Mouse (Mus musculus): Measurements from ENCODE around the gene Gpat3.

The Gpat3 gene

DNA sequence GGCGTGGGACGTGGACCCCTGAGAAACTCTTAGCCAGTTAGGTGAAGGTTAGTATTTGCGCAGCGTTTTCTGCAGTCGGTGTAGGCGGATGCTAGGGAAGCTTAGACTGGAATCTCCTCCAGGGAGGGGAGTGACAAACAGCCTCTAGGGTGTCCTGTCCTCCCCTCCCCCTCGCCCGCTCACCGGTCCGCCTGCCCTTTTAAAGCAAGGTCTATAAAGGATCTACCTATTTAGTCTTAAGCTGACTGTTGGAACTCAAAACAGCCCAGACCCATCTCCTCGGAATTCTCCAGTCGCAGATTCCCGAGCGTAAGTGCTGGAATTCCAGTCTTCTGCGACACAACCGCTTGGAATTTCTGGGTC is at the start of gene Gpat3:
Gene Gpat3 (plus strand): TSS at position 229 of the 363 bp plus-strand sequence.
- peak; percentile 40 to 65 for DNase-seq

DNA sequence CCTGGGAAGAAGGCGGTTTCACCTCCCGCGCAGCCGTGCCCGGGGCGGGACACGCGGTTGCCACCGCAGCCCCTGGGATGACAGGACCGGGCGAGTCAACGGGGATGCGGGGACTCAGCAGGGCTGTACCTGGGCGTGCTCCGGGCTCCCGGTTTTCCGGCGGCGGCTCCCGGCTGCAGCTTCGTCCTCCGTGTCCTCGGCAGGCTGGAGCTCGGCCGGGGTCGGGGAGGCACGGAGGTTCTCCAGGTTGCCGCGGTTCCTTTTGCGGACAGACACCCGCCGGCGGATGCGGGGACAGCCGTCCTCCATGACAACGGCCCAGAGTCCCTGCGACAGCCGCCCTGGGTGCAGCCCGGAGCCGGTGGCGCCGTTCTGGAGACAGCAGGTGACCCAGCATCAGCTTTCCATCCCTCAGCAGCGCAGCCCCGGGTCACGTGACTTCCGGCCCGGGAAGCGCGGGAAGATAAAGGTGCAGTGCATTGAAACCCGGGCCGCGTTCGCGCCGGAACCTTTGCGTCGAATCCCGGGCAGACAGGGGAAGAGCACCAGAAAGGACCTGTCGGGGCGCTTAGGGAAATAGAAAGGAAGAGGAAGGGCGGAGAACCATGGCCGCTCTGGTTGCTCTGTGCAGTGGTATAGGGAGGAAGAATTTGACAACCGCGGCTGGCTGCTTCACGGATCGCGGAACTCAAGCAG is 47.2 kb upstream of the Gpat3 start, which contains the start of the genes Helq and Mrps18c:
Gene Helq (minus strand): TSS at position 434 of the 696 bp plus-strand sequence.
Gene Mrps18c (plus strand): TSS at position 463 of the 696 bp plus-strand sequence.
- DNase-seq = peak; percentile 93 to 95

DNA sequence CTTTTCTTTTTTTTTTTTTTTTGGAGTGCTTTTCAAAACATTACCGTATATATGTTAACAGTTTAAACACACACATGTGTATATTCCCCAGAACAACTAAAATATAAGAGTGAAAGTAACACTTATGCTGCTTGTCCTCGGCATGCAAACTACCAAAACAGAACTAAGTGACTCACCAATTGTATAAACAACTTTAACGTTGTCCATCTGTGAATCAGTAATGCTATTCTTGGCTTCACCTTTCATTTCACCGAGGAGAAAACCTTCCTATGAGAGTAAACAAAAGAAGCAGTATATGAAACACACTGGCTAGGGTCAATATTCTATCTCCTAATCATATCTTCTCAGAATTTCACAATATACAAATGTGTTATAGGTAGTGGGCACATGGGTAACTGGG is 27.2 kb upstream of the Gpat3 start:
- no peak for DNase-seq

DNA sequence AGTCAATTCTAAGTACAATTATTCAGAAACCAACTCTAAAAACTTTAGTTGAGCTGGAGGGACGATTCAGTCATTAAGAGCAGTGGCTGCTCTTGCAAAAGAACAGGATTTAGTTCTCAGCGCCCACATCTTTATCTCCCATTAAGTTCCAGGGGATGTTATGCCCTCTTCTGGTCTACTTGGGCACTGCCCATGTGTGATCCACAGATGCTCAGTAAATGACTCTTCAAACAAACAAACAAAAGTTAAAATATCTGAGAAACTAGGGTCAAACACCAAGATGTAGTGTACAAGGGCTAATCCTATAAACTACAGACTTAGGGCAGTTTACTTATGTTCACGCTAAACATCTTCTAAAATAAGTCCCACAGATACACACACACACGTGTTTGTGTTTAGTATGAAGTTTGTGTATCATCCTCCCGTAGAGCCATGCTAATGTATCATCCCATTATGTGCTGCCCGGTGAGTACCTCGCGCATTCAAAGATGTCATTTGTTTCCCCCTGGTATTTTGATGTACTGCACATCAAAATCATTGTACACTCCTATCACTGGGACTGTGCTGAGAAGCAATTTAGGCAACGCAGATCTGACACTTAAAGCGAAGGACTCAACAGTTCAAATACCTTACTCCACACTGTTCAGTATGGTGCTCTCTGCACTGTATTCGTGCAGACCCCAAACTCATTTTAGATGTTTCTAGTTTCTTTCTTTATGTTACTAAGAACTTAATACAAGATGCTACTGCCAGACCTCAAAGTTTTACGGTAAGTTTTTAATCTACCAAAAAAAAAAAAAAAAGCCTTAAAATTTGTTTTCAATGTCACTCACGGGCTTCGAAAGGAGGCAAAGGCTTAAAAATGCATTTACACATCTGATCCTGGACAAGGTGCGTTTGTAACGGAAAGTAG is 25.7 kb upstream of the Gpat3 start:
- peak; percentile 5 to 51 for DNase-seq

DNA sequence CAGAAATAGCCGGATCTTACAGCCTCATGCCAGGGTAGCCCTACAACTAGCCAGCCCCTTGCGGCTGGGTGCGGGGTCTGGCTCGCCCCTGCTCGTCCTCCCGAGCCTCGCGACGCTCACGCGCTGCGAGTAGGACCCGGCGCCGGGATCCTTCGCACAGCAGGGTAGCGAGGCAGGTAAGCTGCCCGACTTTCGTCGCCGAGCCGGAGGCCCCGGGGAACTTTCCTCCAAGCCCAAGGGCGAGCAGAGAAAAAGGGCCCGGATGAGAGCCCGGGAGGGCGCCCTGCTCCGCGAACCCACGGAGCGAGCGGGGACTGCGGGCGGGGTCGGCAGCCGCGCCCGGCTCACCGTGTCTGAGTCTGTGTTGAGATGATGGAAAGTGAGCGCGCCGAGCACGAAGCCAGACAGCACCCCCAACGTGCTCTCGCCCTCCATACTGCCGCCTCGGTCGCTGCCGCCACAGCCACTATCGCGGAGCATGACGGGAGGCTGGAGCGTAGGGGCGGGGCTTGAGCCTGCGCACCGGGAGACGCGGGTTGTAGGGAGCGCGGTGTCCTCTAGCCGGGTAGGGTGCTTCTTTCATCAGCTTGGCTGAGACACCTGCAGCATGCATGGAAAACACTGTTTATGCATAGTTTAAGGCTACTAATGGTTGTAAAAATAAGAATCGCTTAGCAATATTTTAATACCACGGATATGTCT is 24.9 kb upstream of the Gpat3 start, which contains the start of gene Abraxas1:
Gene Abraxas1 (minus strand): TSS at position 483 of the 702 bp plus-strand sequence.
- peak; percentile 86 to 95 for DNase-seq

DNA sequence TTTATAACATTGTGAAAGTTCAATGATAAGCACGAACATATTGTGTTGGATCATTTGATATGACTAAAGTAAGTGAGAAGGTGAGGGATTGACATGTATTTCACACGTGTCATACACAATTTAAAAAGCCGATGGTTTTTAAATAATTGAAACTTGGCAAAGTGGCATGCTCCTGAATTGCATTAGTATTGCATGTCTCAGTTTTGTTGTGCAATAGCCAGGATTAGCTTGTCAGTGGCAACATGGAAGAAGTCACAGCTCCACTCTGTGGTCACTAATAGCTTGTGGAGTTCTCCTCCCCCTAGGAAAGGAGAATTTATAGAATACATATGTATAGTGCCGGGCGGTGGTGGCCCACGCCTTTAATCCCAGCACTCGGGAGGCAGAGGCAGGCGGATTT is 24.1 kb upstream of the Gpat3 start:
- no peak for DNase-seq

DNA sequence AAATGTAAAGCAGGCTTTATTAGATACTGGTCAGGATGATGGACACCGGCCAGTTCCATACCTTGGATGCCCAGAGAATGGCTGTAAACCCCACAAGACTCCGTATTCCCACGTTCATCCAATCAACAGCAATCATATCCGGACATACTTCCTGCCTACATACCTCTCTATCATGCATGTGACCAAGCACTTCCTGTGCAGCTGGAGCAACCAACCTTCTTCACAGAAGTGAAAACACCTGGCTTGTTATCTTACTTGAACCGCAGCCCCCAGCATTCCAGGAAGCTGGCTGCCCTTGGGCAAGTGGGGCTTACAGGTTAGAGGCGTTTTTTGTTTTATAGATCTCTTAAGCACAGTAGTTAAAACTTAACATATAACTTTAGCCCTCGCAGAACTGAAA is 22.7 kb upstream of the Gpat3 start:
- no peak for DNase-seq

DNA sequence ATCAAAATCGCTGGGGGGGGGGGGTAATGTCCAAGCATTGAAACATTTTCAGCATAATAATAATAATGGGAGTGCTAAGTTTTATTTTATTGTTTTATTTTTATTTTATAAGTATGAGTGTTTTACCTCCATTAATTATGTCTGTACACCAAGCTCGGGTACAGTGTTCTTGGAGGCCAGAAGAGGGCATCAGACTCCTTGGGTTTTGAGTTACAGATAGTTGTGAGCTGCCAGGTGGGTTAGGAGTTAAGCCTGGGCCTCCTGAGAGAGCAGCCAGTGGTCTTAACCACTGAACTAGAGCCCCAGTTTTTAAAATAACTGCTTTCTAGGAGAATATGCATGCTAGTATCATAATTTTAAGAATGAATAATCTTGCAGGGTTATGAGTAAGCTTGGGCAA is 19.5 kb upstream of the Gpat3 start:
- peak; percentile 25 for DNase-seq

DNA sequence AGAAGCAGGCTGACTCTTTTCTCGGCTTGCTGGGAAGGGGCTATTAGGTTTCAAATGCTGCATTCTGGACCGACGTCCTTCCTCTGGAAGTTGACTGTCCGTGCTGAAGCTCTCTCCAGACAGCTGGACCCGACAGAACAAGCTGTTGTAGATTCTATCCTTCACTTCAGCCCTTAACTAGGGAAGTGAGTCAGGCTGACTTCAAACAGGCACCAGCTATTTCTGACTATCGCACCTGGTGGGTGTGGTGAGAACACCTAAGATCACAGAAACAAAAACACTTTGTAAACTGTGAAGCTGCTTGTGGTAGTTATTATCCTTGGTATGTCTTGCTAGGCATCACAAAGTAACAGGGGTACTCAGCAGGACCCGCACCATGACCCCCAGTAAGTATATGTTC is 19.0 kb upstream of the Gpat3 start:
- no peak for DNase-seq

DNA sequence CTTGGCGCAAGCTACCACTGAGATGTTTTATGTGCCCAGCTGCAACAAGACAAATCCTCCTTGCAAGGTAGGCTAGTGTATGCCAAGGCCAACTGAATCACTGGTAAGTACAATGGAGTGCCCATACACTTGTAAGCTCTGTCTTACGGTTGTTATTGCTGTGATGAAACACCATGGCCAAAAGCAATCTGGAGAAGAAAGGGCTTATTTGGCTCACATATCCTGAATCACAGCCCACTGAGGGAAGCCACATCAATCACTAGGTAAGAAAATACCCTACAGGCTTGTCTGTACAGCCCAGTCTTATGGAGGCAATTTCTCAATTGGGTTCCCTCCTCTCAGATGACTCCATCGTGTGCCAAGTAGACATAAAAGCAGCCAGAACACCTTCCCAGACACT is 16.8 kb upstream of the Gpat3 start:
- DNase-seq = no peak

DNA sequence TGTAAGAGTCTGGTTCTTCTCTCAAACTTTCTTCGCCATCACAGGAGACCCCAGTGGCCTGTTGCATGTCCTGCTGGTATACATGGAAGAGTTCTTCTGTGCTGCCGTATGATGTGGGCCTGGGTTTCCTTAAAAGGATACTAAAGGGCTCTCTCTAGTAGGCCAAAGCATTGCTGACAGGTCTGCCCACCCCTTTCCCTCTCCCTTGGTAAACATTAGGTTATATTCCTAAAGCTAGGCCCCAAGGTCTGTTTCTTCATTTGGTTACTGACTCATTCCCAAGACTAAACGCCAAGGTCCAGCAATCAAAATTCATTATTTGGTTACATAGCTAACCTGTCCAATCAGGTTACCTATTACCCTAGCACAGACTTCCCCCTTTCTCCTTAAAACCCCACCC is 12.8 kb upstream of the Gpat3 start:
- DNase-seq = no peak

DNA sequence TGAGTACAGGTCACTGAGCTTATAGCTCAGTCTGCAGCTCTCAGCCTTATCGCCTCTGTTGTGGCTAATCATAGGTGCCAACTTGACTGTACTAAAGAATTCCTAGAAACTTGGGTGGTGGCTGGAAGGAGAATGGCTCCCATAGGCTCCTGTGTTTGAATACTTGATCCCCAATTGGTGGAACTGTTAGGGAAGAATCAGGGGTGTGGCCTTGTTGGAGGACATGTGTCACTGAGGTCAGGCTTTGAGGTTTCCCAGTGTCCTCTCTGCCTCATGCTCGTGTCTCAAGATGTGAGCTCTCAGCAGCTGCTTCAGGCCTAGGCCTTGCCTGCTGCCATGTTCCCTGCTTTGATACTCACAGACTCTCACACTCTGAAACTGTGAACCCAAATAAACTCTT is 11.7 kb upstream of the Gpat3 start:
- DNase-seq = no peak

DNA sequence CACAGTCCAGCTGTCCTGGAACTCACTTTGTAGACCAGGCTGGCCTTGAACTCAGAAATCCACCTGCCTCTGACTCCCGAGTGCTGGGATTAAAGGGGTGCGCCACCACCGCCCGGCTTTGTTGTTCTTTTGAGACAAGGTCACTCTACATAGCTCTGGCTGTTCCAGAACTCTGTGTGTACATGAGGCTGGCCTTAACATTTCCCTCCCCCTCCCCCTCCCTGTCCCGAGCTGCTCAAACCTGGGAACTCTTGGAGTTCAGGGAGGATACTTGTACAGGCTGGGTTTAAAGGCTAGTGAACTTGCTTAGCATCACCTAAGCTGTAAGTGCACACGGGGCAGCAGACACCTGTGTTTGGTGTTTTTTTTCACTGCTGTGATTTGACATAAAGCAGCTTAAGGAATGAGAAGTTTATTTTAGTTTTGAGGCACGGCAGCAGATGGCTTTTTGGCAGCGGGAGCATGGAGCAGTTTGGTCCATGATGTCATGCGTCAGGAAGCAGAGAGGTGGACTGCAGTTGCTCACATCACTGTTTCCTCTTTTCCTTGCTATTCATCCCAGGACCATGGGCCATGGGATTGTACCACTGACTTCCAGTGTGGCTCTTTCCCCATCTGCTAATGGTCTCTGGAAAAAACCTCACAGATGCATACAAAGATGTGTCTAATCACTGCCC is 9.5 kb upstream of the Gpat3 start:
- no peak for DNase-seq

DNA sequence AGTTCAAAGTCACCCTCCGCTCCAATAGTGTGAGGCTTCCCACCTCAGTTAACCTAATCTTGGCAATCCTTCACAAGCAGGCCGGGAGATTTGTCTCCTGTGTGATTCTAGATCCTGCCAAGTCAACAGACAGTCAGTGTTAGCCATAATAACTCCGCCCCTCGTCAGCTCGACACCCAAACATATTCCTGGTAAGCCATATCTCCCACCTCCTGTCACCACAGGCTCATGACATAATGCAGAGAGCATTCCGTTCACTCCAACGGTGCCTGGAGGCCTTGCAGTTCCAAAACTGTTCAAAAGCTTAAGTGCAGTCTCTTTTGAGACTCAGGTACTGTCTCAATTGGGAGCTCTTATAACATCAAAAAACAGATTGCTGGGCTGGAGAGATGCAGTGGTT is 7.6 kb upstream of the Gpat3 start:
- no peak for DNase-seq

DNA sequence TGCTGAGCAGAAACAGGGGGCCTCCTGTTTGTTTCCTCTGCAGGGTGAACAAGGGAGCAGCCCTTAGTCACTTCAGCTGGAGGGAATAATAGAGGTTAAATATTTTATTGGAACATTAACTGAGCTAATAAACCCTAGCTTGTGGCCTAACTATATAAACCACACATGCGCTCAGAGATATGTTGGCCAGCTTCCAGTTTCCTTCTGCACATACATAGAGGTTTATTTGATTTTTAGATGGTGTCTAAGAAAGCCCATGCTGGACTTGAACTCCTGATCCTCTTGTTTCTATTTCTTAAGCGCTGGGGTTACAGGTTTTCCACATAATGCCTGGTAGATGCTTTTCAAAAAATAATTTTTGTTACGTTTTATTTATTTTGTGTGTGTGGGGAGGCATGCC is 1.0 kb upstream of the Gpat3 start:
- DNase-seq = no peak

DNA sequence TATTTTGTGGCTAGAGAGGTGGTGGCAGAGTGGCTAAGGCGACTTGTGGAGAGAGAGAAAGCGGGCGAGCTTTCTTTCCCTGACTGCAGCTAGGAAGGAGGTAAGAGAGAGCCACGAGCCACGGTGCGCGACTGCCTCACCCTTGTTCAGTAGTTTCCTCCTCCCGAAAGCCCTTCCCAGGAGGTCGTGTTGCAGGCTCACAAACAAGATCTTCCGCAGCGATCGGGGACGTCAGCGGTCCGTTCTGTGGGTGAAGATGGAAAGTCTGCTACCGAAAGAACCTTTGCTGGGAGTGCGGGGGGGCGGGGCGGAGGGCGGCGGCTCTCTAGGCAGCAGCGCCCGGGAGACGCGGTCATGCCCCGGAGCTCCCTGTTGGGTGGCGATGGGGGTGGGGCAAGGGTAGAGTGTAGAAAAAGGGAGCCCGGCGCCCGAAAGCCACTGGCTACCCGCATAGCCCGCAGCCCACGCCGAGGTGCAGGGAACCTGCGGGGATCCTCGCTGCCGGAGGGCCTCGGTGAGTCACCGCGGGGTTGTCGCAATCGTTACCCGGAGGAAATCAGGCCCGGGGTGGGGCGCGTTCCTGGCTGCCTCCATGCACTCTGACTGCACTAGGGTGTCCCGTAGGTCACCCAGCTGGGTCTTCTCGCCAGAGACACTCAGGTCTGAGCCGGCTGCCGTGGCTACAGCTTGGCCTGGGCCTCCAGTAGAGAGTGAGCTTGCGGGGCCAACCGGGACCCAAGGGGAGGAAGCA is 510 bp downstream of the Gpat3 start:
- peak; percentile 68 to 85 for DNase-seq

DNA sequence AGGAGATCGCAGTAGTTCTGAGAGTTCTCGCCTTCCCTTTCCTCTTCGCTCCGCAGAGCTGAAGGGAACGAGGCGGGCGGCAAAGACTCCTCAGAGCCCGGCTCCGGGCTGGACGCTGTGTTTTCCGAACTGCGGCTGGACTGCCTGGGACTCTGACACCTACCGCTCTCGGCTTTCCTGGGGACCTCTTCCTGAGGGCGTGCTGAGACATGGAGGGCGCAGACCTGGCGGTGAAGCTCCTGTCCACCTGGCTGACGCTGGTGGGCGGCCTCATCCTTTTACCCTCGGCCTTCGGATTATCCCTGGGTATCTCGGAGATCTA is 1.0 kb downstream of the Gpat3 start:
- peak; percentile 6 to 51 for DNase-seq

DNA sequence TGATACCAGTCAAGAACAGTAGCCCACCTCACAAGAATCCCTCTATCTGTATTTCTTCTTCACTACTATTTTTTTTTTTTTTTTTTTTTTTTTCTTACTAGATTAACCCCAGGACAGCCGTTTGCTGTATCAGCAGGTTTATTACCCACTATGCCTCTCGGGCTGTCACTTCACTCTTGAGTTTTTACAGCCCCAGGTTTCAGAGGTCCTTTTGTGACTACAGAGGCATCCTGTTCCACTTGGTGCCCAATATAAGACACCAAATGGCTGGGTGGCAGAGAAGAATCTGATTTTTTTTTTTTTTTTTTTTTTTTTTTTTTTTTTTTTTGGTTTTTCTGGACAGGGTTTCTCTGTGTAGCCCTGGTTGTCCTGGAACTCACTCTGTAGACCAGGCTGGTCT is 1.6 kb downstream of the Gpat3 start:
- no peak for DNase-seq

DNA sequence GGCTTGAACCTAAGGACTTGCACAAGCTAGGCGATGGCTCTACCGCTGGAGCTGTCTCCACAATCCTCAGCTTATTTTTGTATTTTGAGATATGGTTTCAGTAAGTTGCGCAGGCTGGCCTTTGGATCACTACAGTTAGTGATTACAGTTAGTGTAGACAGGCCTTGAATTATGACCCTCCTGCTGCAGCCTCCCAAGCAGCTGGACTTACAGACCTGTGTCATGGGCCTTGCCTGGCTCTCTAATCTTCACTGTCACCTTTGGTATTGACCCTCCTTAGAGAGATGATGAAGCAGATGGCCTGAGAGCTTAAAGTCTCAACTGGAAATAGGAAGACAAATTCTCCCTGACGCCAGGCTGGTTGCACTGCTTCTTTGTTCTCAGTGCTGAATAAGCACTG is 8.4 kb downstream of the Gpat3 start:
- DNase-seq = no peak

DNA sequence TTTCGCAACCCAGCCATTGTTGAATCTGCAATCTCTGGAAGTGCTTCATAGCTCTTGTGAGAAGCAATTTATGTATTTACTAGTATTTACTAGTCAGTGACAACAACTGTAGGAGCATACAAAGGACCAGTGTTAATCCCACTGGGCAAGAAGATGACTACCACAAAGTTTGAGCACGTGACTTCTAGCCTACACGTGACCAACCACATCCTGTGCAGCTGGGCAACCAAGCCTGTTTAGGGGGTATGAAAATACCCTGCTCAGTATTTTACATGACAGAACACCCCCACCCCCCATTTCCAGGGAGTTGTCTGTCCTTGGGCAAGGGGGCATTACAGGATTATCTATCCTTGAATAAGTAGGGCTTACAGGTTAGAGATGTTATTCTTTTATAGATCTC is 11.0 kb downstream of the Gpat3 start:
- no peak for DNase-seq

DNA sequence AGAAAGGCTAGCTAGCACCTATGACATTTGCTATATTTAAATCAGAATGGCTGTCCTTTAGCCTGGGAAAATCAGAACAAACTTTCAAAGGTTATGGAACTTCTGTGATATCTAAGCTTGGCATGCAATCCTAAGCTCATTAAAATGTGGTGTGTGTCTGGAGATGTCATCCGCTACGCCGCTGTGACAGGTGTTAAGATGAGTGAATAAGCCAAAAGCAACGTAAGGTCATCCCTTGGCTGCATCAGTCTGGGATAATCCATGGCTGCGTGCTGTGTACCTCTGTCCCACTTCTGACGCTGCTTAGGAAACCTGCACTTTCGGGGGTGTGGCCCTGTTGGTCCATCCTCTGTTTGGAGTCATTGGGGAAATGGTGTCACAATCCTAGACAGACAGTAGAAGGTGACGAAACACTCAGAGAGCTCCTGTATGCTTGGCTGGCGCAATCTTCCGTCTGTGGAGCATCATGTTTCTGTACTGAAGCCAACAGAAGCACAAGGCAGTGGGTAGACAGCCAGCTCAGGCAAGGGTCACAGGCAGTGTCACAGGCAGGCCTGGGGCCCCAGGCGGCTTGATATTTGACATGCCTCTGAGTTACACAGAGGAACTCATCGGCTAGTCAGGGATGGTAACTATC is 15.0 kb downstream of the Gpat3 start:
- DNase-seq = peak; percentile 35 to 36

DNA sequence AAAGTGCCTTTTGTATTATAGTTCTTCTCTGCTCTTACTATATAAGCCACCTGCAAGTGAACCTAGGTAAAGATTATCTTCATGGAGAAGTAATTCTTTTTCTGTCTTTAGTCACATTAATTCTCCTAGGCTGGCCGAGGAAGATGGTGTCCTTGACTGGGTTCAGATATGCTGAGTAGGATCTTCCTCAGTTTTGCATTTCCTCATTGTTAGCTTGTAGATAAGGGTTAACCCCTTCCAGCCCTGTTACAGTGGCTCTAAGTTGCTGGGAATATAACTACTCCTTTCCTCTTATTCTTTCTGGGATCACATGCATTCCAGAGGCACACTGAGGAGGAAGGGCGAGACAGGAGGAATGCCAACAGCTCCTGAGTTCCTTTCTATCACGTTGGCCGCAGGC is 15.6 kb downstream of the Gpat3 start:
- DNase-seq = no peak
